Mouse (Mus musculus) bone marrow, adult 2 months (tissue): ENCODE data around the gene Nosip.

Experiments
- CTCF ChIP-seq: fragments of 200-500 bp; IDR thresholded peaks from 2 replicates; pipeline ENCODE4 v1.5.1; 2011; ENCODE audit warnings: low read length, control low read depth; ENCODE audit not compliant: control insufficient read depth, insufficient read depth
- POLR2A ChIP-seq: fragments of 200-500 bp; IDR thresholded peaks from 2 replicates; pipeline ENCODE4 v1.6.1; 2011; ENCODE audit warnings: low read depth, mild to moderate bottlenecking, control low read depth, low read length, borderline replicate concordance; ENCODE audit not compliant: control insufficient read depth

GRCm38 (mm10) chr7:45026256-45026655 is 36.0 kb upstream of the Nosip start:
- TF ChIP-seq CTCF (no peak), POLR2A (no peak)
